Mouse (Mus musculus) granulocyte monocyte progenitor cell, adult 5-6 weeks (primary cell): ENCODE measurements at regions not wholly inside any gene's neighbourhood (a gene's known extent, or its start where the extent isn't known, plus 50 kb on each side); places are given as distances from the start of the nearest gene placed in this dataset.

ENCODE experiments used
- ATAC-seq: replicated peaks from 2 replicates; pipeline ENCODE4 v1.8.0; 2016; ENCODE audit warnings: mild to moderate bottlenecking, moderate TSS enrichment, inconsistent platforms; ENCODE audit not compliant: poor library complexity, severe bottlenecking

DNA sequence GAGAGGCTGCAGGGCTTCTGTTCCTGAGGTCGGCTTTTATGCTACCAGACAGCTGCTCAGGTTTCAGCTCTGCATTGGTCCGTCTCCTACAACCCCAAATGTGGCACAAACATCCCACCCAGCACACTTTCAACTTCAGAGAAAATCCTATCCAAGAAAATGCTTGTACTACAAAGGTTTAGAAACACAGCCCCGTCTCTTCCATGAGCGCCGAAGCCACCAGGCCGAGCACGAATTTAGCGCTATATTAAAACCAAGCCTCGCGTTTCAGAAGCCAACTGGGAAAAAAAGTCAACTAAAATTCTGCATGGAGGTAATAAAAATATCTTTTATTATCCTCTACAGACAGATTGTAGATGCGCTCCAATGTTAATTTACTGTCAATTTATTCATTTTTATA is 198.4 kb downstream of the Rpap3 start:
- ATAC-seq: no peak

DNA sequence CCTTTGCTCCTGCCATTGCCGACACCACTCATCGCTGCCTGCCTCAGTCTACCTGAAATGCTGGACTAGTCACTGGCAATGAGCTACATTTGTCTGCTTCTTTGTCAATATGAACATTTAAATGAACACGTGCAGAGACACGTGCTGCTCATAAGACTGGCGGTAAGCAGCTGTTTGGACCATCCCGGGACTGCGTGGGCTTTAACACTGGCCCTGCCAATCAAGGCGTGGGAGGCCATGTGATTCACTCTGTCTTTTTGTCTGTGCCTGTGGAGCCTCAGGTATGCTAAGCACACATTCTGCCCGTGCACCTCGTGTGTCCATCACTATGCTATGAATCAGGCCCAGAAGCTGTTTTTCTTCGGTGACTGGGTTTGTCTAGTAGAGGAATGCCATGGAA is 199.9 kb downstream of the Rpap3 start:
- no peak for ATAC-seq

- ATAC-seq: peak; percentile 65
Measured at GRCm38 (mm10) chr15:97504325-97504724, 201.3 kb downstream of the Rpap3 start.

DNA sequence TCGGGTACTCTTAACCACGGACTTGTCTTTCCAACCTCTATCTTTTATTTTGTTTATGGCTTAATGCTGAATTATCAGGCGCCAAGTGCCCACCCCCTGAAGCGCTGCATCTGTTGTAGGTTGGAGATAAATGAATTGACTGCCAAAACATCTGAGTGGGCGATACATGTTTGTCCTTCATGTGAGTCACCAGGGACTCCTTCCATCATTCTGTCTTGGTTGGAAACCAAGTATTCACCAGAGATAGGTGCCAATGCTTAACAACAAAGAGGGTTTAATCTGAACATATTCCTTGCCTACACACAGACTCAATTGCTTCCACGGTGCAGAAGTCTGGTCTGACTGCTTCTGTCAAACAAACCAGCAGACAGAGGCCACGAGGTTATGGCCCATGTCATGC is 203.6 kb downstream of the Rpap3 start:
- no peak for ATAC-seq

DNA sequence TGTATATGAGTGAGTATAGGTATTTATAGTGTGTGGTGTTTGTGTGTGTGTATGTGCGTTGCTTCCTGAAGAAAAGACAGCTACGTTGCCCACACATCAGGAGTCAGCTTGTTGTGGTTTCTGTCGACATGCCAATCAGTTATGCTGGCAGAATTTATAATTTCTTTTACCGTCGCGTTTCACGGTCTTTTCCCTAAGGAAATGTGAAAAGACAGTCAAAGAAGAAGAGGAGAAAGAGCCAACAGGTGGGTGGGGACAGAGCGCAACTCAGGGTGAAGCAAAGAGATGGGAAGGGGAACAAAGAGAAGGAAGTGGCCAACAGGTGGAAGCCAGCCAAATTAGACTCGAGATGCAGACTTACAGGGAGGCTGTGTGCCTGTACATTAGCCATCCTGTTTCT is 204.2 kb downstream of the Rpap3 start:
- ATAC-seq: peak; percentile 84

GRCm38 (mm10) chr15:97499821-97500385 is 205.7 kb downstream of the Rpap3 start:
- no peak for ATAC-seq

- ATAC-seq: no peak
Measured at GRCm38 (mm10) chr15:97499240-97499639, 206.4 kb downstream of the Rpap3 start.

DNA sequence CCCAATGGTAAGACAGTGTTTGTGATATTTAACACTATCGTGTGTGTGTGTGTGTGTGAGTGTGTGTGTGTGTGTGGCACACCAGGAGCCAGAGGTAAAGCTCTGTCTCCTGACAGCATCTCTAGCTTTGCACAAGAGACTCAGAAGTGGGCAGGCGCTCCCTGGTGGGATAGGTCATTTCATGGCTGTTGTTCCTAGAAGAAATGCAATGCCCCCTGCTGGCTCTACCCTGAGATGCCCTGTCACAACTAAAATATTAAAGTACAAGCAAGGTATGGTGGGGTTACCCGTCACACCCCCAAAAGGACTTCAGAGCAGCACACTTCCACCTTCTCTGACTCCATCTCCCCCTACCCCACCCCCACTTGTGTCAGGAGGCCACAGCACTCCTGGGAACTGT is 207.2 kb downstream of the Rpap3 start:
- no peak; the same call in 1 of the 2 replicates for ATAC-seq

- no peak for ATAC-seq
Measured at GRCm38 (mm10) chr15:97496026-97496425, 209.6 kb downstream of the Rpap3 start.

DNA sequence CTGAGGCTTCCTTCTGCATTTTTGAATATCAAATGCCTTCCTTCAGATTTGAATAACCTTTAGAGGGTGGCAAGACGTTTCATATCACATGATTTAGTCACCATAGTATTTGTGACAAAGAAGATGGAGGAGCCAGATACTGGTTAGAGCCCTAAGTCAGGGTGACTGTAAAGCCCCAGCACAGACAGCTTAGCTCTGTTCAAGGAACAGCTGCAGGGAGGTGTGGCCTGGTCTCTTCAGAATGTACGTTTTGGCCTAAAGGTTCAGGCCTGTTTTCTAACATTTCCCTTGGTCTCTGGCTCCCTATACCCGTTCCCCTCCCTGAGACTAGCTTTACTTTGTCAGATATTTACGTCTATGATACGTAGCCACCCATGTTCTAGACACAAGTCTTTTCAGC is 212.3 kb downstream of the Rpap3 start:
- ATAC-seq: no peak

GRCm38 (mm10) chr15:97491796-97492195 is 213.8 kb downstream of the Rpap3 start:
- ATAC-seq: no peak

DNA sequence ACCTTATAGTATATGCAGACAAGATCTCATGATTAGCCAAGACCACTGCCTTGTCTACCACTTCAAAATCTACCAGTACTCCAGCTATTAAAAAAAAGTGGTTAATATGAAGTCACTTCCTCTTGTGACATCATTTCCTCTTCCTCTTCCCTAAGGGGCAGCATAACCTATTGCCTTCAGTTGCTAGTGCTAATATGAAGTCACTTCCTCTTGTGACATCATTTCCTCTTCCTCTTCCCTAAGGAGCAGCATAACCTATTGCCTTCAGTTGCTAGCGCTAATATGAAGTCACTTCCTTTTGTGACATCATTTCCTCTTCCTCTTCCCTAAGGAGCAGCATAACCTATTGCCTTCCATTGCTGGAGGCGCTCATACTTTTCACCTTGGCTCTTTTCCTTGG is 218.2 kb downstream of the Rpap3 start:
- peak; percentile 92 for ATAC-seq

DNA sequence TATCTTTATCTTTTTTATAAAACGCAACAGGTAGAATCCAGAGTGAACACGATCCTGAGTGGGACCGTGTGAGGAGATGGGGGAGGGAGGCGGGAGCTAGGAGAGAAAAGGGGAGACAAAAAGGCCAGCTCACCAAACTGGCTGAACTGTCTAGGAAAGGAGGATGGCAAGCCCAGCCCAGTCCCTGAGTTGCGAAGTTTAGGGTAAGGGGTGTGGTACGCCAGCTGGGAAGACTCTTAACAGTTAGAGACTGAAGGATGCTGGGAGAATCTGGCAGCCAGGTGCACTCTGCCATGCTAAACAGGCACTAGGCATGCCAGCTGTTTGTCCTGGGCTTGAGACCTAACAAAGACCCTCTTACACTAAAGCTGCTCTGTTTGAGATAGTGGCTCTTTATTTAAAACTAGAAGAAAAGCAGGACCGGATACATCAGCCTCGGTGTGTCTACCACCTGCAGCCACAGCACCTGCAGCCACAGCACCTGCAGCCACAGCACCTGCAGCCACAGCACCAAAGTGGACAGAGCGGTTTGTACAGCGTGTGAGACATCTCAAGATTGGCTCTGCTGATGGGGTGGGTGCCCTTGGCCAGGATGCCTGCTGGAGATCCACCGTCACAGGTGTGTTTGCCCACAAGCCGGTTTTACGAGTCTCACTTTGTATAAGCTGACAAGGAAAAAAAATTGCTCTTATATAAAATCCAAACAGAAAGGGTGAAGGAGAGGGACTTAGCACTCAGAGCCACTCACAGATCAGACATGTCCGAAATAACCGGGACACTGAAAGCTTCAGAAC is 225.1 kb upstream of the Amigo2 start:
- no peak for ATAC-seq

- no peak for ATAC-seq
Measured at GRCm38 (mm10) chr15:97471476-97471875, 224.4 kb upstream of the Amigo2 start.

DNA sequence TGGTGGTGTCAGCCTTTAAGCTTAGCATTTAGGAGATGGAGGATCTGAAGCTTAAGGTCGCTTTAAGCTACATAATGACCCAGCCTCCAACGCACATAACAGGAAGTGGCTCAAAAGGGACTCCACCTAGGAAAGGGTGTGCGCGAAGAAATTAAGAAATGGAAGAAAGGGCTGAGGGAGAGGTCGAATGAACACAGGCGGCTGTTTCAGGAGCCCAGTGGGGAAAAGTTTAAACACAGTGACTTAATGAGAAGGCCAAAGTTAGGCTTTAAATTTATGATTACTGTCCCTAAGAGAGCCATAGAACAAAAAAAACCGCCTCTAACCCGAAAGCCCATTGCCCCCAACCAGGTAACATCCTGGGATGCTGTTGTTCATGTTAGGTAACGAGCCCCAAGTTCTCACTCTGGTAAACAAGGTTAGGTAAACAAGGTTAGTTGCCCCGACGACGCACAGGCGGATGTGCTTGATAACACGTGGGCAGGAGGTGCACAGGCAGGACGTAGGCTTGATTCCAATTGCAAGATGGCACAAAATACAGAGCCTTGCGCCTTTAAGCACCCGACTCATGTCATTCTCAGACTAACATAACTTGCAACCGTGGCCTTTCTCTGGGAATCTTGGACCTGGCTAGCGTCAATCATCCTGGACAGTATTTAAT is 222.7 kb upstream of the Amigo2 start:
- ATAC-seq: peak; percentile 59

DNA sequence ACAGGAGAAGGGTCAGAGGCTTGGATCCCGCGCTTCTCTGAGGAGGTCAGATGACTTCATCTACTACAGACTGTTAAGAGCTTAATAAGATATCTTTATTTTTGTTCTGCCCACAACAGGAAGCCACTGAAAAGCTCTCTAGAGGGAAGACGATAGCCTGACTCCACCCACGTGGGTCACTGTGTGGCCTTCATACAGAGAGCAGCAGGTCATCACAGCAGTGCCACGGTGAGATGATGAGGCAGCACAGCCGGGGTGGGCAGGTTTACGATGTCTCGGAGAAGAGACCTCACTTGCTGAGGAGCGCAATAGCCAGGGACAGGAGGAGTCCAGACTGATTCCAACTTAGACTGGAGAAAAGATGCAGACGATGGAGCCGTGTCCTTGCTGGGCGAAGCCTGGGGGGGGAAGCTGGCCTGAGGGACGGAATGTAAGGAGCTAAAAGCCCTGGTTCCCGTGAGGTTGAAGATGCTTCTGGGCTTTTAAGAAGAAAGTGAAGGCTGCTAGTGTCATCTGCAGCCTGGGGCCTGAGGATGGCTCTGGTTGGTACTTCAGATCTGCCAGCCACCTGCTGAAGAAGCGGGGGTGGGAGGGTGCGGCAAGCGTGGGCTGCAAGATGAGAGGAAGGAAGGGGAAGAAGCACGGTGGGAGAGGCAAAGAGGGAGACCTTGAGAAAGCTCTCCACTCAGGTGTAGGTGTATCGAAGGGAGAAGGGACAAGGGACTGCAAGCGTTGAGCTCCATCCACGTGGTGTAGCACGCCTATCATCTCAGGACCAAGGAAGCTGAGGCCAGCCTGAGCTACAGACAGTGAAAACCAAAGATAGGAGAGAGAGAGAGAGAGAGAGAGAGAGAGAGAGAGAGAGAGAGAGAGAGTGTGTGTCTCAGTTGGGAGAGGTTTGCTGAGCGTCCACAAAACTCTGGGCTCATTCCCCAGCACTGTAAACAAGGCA is 221.9 kb upstream of the Amigo2 start:
- no peak; the same call in 1 of the 2 replicates for ATAC-seq

DNA sequence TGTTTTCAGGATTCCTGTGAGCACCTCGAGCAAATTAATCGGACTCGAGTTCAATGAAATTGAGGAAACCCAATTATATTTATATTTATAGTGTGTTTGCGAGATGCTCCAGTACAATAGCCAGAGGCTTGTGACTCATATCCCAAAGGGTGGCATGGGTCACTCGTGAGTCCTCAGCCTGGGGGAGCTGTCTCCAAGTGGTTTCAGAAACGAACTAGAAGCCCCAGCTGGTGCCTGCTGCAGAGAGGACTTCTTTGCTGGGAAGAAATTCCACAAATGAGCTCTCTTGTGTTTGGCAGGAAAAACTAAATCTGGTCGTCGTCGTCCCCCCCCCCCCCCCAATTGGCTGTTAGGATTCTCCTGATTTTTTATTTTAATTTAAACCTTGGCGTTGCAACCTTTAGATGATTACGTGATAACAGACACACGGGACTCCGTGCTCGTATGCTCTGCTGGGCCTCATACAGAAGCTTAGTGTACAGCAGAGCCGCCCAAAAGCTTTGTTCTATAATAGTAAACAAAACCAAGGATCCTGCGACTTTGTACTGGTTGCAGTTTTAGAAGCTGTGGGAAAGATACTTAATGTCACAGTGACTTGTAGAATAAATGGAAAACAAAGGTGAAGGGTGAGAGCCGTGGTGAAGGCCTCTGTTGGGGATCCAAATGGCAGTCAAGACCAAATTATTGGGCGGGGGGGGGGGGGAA is 220.8 kb upstream of the Amigo2 start:
- ATAC-seq: no peak

- ATAC-seq: no peak
Measured at GRCm38 (mm10) chr15:97466906-97467465, 219.9 kb upstream of the Amigo2 start.

DNA sequence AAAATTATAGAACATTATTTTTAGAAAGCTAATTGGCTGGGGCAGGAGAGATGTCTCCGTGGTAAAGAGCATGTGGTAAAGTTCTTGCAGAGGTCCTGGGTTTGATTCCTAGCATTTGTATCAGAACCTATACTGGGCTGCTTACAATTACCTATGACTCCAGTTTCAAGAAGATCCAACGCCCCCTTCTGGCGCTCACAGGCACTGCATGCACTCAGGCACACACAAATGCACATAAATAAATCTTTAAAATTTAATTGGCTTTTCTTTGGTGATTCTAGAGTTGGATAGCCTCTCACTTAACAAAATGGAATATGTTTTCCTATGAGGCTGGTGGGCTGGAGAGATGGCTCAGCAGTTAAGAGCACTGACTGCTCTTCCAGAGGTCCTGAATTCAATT is 219.0 kb upstream of the Amigo2 start:
- no peak for ATAC-seq

DNA sequence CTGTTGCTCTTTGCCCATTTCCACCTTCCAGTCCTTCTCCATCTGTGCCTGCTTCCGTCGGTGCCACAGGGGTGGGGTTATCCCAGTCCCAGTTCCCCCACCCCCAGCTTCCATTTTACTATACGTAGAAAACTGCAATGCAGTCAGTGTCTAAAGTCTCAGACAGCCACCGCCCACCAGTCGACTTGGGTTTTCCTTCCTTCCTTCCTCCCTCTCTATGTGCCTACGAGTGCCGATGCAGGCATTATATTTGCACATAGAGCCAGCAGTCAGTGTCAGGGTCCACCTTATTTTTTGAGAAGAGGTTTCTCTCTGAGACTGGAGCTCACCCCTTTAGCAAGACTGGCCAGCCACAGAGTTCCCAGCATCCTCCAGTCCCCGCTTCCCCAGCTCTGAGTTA is 218.3 kb upstream of the Amigo2 start:
- no peak for ATAC-seq
